Mouse (Mus musculus) ZHBTc4 (cell line): ENCODE data around the gene Parva.

ENCODE experiments used
- DNase-seq: peaks from one replicate; pipeline ENCODE4 v3.0.0-alpha.2; 2011; ENCODE audit warnings: low read depth, low spot score

Gene Parva

DNA sequence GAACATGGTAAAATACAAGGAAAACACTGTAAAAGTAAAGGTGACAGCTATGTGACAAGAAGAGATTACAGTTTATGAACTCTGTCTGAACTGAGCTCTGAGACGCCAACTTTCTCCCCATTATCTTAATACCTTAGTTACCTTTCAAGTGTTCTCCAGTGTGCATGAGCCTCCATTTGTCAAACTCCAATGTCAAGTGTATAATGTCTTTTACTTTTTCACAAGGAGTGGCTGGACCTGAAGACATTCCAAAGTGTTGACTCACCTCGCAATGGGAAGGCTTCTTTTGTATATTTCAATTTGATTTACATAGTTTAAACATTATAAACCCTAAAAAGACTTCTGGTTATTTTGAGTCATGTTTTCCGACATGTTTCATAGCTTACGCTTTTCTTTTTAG, 3.9 kb upstream of the Parva start:
- peak; percentile 13 for DNase-seq

DNA sequence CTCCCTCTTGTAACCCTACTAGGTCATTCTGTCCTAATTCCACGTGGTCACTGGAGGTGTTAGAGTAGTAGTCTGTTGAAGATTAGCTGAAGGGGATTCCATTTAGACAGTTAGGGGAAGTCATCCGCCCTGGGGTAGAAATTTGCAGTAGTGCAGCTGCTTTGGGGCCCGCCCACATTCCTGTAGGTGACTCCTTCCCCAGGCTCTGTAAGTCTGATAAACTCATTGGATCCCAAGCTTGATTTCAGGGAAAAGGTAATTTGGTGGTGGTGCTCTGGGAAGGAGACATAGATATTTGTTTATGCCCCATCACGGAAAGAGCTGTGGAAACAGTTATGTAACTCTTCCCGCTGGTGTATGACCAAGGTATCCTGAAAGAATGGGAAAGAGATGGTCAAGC, 494 bp upstream of the Parva start:
- DNase-seq, result peak; percentile 20

DNA sequence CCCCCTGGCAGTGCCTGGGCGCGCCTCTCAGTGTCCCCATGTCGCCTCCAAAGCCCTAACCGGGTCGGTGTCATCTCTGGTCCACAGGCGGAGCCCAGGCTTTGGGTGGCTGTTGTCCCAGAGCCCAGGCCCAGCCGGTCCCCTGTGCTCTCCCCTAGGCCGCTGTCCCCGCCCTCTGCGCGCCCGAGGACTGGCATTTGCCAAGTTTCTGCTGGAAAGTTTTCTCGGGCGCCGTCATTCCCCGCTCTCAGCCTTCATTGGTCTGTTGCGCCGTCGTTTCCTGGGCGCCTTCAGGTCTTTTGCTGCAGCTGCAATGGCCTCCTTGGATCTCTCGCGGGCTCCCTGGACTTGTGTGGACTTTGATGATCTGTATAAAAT, 842 bp downstream of the Parva start:
- DNase-seq, result peak; percentile 67

DNA sequence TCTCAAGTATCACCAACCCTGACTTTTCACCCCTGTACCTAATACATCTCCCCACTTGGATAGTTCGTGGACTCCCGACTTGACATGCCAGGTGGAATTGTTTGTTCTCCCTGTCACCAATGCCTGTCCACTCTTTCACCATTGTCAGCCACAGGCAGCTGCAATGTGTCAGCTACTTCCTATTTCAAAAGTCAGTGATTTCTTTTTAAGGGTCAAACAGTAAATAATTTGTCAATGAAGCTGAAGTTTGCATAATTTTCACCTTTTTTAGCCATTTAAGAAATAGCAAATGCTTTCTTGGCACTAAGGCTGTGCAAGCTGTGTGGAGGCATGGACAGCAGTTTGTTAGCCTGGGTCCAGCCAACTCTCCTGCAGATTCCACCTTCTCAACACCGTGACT, 12.5 kb downstream of the Parva start:
- no peak for DNase-seq

DNA sequence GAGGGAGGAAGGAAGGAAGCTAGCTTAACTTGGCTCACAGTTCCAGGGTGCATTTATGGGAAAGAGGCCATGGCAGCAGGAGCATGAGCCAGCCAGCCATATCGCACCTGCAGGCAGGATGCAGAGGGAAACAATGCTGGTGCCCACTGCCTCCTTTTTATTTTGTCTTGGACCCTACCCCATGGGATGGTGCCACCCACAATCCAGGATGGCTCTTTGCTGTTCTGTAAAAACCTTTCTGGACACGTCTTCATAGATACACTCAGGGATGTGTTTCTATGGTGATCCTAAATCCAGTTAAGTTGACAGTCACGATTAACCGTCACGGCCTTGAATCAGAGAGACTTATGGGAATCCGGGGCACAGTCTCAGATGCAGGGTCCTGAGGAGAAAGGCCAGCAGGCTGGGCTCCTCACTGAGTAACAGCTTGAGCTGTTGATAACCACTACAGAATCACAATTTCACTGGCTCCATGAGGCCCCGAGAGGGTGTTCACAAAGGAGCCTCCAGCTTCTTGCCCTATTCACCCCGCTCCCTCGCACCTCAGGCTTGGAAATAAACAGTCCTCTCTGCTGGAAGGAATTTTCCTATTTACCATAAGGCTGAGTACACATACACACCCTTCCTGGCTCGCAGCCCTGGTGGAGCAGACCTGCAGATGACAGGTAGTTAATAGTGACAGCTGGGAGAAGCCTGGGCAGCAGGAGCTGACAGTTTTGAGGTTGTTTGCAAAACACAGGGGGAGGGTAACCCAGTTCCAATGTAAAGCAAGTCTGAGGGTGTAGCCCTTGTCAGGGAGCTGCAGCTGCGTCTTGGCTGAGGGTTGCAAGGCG, 17.1 kb downstream of the Parva start:
- DNase-seq, result peak; percentile 42

DNA sequence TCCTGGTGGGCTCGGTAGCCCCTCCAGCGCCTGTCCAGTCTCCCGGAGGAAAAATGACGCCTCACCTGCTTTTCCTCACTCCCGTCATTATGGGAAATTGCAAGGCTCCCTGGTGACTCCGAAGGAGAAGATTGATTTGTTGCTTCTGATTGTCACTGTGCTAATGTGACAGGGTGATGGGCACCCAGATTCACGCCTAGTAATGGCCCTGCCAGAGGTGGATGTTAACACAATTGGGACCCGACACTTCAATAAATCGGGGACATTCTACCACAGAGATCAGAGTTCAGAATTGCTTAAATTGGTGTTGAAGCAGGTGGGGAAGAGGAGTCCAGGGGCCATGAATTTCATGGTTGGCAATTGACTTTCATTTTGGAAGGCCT, 17.7 kb downstream of the Parva start:
- DNase-seq, result no peak

DNA sequence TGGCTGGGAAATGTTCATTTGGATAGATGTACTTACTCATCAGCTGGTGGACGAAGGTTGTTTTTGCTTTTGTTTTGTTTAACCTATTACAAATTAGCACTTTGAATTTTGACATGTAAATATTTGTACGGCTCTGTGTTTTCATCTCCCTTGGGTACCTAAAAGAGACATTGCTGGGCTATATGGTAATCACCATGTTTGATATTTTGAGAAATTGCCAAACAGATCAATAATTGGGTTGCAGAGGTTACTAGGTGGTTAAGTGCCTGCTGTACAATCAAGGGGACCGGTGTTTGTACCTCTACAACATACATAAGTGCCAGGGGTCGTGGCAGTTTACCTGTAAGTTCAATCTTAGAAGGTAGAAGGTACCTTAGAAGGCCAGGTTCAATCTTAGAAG, 19.2 kb downstream of the Parva start:
- DNase-seq, result no peak

DNA sequence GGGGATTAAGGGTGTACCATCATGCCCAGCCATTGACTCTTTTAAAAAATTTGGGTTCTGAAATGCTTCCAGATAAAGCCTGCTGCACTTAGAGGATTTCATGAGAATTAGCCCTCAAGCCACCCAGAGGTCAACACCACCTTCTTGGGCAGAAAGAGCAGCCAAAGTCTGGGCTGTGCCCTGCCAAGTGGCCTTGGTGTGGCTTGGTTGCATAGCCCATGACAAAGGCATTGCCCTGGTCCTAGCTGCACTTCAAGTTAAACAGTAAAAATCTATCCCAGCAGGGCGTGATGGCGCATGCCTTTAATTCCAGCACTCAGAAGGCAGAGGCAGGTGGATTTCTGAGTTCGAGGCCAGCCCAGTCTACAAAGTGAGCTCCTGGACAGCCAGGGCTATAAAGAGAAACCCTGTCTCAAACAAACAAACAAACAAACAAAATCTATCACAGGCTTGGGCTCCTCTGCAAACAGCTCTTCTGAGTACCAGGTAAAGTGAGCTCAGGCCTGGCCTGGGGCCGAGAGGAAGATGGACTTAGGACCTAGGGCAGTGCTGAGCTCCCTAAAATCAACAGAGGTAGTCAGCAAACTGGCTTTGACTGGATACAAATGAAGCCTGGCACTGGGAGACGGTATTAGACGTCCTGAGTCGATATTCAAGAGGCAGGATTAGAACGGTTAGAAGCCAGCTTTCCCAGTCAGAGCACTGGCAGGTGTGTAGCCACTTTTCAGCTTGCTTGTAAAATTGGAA, 22.8 kb downstream of the Parva start:
- no peak for DNase-seq

DNA sequence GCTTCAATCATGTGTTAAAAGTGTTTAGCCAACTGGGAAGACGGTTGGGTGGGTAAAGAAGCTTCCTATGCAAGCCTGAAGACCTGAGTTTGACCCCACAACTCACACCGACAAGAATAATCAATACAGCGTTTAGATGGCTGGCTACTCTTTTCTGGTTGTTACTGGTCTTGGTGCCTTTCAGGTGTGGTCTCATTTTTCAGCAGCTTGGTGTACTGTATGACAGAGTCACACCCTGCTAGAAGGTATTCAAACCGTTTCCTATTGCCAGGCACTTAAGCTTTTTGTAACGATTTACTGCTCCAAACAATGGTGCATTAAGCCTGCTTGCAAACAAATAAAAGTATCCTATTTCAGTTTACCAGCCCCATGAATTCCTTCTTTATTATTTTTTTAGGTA, 25.2 kb downstream of the Parva start:
- DNase-seq, result peak; percentile 56

DNA sequence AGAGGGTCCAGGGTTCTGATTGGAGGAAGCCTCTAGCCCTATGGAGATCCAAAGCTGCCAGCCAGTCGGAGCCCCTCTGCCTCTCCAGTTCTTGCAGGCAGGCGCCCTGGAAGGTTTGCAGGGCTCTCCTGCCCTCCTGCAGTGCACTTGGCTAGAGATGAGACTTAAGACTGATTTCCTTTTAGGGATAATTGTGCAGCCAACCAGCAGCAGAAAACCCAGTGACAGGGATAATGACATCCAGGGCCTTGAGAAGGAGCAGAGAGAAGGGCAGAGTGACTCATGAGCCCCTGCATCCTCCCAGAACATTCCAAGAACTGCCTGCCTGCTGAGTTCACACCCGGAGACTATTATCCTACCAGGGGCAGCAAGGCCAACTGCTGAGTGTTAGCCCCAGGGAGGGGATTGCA, 26.5 kb downstream of the Parva start:
- peak; percentile 71 for DNase-seq

DNA sequence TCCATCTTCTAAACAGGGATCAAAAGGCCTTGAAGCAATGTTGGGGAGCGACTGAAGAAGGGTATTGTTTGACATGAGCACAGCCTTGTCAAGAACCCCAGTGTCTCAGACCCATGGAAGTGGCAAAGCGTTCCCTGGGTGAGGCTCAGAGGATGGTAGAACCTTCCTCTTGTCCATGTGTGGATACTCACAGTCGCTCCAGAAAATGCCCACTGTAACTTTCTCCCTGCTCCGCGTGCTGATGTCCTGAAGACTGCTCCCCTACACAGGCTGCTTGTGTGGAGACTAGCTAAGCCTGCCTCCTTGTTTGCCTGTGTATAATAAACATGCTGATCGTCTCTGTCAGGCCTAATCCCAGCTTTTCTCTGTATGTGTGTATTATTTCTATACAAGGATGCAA, 27.1 kb downstream of the Parva start:
- no peak for DNase-seq

DNA sequence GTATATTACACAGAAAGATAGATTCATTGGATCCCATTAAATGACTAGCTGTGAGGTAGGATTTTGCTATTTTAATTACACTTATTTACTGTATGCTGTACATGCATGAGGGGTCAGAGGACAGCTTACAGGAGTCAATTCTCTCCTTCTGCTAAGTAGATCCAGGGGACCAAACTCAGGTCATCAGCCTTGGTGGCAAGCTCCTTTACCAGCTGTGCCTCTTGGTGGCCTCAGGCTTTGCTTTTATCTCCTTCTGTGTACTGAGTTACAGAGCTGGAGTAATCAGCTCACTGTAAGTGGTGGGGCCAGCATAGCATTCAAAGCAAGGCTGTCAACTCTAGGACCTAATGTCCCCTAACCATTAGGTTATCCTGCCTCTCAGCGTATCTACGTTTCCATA, 27.6 kb downstream of the Parva start:
- DNase-seq, result no peak

DNA sequence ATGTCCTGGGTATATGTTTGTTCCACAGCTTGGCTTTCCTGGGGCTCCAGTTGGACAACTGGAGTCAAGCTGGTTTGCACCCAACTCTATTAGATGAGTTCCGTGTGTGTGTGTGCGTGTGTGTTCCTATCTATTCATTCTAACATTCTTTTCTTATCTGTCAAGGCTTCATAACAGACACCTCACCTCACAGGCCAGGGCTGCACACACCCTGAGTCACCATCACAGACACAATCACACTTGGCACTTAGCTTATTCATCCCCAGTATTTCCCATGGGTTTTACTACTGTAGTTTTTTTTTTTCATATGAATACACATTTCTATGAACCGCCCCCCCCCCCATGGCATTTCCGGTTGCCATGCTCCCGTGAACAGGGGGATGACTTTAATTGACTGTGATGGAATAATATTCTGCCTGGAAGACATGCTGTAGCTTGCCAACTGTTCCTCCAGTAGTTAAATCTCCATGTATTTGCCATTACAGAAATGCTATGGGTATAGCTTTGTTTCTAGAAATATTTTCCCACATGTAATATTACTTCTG, 28.3 kb downstream of the Parva start:
- no peak for DNase-seq

DNA sequence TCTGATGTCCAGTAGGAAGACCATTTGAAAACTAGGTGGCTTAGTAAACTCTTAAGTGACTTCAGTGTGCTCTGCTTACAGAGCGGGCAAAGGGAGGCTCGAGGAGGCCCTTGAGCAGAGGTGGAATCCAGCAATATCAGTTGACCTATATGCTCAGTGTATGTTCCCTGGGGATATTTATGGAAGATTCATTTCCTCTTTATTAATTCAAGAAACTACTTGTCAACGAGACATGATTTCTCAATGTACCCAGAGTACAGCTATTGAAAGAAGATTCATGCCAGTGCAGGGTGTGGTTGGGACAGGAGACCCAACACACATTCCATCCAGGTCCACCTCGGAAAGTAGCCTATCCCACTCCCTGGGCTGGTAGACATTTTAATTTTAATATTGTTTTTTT, 30.1 kb downstream of the Parva start:
- no peak for DNase-seq

DNA sequence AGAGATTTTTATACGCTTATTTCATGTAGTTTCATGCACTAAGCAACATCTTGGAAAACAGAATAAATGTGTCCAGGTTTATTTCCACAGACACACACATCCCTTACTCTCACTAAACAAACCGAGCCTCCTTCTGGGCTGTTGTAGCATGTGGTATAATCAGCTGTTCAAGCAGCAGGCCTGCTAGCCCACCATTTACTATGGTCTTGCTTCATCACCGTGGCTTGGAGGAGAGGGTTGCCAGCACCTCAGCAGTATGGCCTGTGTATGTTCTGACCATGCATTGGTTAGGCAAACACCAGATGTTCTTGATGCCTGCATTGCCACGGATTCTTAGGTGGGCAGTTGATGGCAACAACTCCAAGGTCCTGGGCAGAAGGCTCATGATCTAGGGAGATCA, 30.6 kb downstream of the Parva start:
- DNase-seq, result no peak

DNA sequence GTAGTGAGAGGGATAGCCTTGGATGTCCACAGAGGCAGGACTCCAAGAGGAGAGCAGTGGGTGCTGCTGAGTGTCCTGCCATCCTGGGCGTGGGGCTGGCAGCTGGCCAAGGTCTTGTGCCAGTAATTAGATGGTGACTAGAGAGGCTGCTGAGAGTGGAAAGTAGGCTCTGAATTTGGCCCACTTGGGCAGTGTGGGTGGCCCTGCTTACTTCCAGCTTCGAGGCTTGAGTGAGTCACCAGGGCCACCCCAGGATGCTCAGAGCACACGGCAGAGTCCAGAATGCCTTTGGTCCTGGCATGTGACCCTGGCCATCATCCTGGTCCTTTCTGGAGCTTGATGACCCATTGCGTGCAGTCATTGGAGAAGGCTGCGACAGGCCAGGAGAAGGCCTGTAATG, 31.1 kb downstream of the Parva start:
- no peak for DNase-seq

DNA sequence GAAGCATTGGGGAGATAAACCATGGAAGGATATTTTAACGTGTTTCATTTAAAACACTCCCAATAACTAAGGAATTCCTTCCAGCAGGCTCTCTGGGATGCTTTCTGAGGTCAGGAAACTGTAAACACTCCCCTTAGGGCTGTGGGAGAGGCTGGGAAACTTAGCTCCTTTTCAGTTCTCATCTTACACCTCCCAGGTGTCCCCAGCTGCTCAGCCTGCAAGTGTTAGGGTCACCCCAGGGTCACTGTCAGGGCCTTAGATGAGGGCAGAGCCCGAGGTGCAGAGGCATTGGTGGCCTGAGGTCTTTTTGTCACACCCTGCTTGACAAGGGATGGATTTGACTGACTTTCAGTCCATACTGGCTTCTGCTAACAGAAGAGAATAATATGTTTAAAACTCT, 35.8 kb downstream of the Parva start:
- DNase-seq, result peak; percentile 22

DNA sequence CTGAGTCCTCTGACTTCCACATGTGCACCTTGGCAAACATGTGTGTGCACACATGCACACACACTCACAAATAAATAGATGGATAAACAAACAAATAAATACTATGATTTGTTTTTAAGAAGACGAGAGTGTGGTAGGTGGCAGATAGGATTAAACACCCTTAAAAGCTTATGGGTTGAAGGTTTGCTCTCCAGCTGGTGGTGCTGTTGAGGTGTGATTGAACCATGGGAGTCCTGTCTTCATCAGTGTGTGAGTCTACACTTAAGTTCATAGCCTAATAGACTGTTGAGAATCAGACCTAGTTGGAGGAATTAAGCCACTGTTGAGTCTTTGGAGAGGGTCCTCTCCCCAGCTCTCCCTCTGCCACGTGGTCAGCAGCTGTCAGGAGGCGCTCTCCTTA, 38.6 kb downstream of the Parva start:
- no peak for DNase-seq

DNA sequence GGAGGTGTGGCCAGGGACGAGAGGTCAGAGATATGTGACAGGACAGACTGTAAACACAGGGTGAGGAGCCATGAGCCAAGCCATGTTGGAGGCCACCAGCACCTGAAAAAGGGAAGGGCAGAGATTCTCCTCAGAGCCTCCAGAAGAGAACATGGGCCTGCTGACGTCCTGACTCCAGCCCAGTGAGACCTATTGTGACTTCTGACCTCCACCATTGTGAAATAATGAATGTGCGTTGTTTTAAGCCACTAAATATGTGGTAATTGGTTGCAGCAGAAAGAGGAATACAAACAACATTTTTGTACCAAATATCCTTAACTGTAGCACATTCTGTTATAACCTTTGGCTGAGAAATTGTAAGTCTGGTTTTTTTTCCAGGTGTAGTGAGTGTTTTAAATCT, 39.5 kb downstream of the Parva start:
- DNase-seq, result no peak

DNA sequence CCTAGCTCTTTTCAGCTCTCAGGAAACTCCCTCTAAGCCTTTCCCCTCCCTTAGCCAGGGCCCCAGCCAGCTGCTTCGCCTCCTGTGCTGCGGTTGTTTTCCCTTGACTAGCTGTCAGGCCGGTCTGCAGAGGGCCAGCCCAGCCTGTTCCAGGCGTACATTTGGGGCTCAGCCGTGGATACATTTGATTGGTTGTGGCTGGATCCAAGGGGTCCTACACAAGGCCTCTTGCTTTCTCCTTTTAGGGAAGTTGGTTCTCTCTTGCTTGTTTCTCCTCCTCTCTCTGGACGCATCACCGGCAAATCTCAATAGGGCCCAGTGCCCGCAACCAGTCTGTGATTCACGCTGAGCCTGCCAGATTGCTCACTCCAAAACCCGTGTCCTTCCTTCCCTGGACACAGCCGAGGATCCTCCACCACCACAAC, 40.4 kb downstream of the Parva start:
- no peak for DNase-seq

DNA sequence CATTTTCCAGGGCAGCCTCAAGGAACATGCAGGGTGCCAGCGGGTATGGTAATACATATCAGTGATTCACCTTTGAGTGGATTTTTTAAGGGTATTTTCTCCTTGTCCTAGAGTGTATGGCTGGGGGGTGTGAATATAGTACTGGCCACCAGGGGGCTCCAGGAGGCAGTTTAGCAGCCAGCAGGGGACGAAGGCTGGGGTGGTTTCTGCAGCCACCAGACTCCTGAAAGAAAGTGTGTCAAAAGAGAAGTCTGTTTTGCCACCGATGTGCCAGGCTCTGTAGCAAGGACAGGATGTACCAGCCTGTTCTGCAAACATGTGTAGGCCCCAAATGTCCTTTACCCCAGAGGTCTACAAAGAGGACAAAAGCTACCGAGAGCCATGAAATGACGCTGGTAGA, 42.5 kb downstream of the Parva start:
- DNase-seq, result peak; percentile 70

DNA sequence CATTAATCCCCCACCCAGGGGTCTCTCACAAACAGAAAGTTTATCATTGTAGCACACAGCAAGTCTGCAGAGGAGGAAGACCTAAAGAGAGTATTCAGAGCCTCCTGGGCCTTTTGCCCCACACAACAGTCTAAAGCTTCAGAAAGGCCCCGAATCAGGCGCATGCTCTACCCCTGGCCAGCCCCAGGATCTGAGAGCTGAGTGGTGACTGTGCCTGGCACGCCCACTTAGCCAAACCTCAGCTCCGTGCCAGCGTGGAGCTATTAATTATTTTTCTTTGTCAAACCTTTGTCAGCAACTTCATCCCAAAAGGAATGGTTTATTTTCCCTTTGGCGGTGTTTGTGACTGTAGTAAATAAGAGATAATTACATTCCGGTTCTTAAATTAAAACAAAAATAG, 44.0 kb downstream of the Parva start:
- DNase-seq, result no peak
